Mouse (Mus musculus): ENCODE measurements at regions not wholly inside any gene's neighbourhood (a gene's known extent, or its start where the extent isn't known, plus 50 kb on each side); places are given as distances from the start of the nearest gene placed in this dataset.

DNA sequence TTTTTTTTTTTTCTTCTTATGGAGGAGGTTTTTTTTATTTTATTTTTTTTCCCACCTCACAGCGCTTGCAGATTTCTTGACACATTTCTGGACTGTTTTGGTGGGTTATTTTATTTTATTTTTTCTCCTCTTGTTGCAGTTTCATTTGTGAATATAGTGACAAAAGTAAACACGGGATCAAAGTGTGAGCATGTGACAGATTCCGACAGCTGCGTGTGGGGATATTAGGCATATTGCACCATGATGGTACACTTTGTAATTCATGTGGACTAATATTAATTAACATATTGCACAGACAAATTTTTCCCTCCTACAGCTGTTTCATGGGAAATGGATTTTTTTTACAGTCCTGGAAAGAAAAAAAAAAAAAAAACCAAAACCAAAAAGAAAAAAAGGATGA is 483.2 kb upstream of the Tenm3 start:
- no peak for TF ChIP-seq GATA4 (IDR thresholded peaks at IDR 0.05; ENCODE audit: insufficient replicate concordance, low read length)

DNA sequence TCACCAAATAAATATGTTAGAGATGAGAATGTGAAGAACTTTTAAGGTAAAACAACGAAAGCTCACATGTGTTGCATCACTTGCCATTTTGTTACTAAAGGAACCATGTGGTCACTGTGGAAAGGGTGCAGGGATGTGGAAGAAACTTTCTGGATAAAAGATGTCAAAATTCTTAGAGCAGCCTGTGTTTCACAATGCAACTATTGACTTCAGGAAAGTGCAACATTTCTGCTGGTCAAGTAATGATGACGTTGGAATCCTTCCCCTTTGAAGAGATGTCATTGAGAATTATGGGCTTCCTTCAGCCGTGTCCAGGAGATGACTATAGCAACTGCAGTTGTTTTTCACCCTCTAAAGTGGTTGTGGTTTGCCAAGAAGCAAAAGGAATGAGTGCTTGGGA is 477.7 kb upstream of the Tenm3 start:
- no peak for TF ChIP-seq GATA4 (IDR thresholded peaks at IDR 0.05; ENCODE audit: insufficient replicate concordance, low read length)

DNA sequence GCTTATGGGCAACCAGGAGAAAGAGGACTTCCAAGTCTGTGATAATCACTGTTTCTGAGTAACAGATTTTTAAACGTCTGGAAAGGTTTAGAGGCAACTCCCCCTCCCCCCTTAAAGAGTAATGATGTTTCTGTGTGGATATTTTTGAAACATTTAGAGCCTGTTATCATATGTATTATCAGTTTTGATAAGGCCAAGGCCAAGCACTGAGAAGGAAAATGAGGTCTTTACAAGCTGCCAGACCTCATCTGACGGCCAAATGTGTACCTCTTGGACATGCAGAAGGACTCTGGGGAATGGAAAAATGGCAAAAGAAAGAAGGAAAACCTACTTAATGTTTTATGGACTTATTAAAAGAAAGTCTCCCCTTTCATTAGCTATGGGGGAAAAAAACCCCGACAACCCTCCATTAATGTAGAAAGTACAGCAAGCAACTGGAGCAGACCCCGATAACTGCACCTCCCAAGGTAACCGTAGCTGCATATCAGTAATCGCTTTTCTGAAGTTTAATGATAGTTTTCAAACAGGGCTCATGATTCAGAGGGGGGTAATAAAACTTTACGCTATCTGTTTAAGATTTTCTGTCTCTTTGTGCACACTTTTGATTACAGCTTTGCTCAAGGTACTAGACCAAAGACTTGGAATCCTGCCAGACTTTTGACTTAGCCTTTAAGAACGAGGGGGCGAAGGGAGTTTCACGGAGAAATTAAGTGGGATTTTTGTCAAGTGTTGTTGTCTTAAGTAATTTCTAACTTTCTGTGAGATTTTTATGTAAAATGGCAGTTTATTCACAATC is 469.9 kb upstream of the Tenm3 start:
- no peak for TF ChIP-seq GATA4 (IDR thresholded peaks at IDR 0.05; ENCODE audit: insufficient replicate concordance, low read length)

DNA sequence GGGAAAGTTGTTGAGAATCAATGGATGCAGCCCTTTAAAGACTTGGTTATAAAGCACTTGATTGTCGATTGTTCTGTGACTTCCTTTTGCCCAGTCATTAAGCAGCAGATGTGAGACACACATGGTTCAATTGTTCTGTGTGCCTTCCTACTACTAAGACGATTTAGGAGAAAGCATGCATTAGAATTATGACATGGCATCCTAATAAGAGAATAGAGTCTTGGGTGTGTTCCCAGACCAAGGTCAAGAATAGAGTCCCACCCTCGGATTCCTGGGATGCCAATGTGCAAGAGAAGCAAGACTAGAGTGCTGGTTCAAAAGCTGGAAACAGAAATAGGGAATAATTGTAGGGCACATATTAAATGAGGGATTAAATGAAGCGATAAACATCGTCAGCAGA is 469.1 kb upstream of the Tenm3 start:
- no peak for TF ChIP-seq GATA4 (IDR thresholded peaks at IDR 0.05; ENCODE audit: insufficient replicate concordance, low read length)

DNA sequence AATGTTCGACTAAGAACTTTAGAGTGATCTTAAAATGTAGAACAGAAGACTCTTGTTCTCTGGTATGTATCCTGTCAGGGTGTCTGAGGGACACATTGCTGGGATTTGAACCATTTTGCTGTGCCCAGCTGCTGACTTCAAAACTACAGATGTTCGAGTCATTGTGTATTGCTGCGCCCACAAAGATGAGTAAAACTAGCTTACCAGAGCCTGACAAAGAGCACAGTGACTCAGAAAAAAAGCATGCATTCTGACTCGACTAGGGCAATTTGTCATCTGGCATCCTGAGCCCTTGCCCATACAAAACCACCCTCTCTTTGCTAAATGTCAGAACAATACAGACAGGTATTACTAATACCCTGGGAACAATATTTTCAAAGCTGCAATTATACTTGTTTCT is 438.6 kb upstream of the Tenm3 start:
- no peak for TF ChIP-seq GATA4 (IDR thresholded peaks at IDR 0.05; ENCODE audit: insufficient replicate concordance, low read length)

DNA sequence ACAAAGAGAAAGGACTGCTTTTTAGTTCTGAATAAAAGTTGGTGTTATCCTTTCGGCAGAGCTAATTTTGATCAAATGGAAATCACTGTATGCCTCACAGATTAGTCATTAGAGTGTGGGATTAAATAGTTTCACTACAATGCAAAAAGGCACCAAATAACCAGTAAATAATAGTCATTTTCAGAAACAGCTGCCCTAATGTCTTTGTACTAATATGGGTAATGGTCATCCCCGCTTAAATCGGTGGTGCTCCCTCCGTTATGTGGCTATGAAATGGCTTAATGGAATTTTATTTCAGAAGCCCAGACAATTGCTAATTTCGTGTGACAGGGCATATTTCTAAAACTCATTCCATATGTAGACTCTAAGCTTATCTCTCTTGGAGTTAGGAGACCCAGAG is 437.5 kb upstream of the Tenm3 start:
- no peak for TF ChIP-seq GATA4 (IDR thresholded peaks at IDR 0.05; ENCODE audit: insufficient replicate concordance, low read length)

DNA sequence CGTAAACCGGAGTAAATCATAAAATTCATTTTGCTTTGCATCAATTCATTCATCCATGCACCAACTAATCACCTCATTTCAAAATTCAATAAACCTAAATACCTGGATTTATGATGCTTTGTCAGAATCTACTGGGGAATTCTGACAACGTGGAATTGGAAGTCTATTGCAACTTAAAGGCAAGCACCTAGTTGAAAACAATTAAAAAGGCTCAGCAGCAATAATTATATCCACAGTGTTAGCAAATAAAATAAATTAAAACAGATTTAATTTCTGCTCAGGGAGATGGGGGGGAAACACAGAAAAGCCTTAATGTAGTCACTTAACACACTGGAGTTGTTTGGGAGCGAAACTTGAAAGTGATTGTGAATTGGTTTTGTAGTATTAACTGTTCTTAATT is 430.3 kb upstream of the Tenm3 start:
- no peak for TF ChIP-seq GATA4 (IDR thresholded peaks at IDR 0.05; ENCODE audit: insufficient replicate concordance, low read length)

DNA sequence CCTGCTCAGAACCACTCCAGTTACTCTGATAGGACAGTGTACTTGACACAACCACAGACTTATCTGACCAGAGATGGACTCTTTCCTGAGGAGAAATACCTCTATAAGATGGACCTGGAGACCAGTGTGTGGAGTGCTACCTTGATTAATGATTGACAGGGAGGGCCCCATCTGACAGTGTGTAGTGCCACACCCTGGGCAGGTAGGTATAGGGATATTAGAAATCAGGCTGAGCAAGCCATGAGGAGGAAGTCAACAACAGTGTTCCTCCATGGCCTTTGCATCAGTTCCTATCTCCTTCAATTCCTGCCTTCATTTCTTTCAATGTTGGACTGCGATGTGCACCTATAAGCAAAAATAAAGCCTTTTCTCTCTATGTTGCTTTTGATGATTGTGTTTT is 429.4 kb upstream of the Tenm3 start:
- TF ChIP-seq GATA4 (IDR thresholded peaks at IDR 0.05; ENCODE audit: insufficient replicate concordance, low read length): no peak

DNA sequence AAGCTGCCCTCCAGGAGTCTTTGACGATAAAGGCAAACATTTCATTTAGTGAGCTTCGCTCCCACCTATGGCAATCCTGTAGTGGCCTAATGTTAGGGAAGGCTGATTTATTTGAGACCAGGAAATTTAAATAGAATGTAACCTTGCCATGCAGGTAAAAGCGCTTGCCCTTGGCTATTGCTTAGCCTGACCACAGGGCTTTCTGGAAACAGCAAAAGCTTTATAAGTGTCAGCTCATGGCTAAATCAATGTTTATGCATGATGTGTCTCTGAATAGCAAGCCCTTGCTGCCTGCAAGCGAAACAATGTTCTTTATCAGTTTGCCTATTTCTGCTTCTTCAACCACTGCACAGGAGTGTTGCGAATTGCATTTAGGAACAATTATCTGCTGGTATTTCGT is 419.7 kb upstream of the Tenm3 start:
- no peak for TF ChIP-seq GATA4 (IDR thresholded peaks at IDR 0.05; ENCODE audit: insufficient replicate concordance, low read length)

DNA sequence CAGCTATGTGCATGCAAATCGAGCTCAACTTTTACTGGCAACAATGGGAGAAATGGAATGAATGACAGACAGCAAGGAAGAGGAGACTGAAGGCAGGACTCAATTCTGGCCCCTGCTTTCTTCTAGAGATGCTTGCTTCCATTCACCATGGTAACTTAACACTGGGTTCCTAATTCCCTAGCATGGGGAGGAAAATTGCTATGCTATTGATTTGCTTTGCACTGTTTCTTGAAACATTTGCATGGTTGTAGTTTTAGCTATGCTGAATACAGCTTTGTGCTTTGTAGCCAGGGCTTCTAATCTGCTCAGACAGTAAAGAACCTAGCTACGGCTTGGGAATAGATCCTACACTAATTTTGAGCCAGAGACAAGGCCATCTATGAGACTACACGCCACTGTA is 419.0 kb upstream of the Tenm3 start:
- TF ChIP-seq GATA4 (IDR thresholded peaks at IDR 0.05; ENCODE audit: insufficient replicate concordance, low read length): no peak

DNA sequence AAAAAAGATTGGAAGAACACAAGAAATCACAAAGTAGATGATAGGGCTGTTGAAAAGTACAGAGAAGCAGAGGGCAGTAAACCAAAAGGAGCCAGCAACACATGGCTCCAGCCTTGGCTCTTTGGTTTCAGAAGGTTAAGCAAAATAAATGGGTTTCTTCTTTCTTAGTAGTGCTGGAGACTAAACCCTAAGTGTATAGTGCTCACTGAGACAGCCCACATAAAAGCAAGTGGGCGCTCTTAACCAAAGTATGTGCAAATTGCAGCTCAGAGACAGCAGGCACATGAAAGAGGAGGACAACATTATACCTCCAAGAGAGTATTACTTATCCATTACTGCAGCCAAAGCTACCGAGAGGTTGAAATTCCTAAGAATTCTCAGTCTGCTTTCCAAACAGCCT is 412.2 kb upstream of the Tenm3 start:
- no peak for TF ChIP-seq GATA4 (IDR thresholded peaks at IDR 0.05; ENCODE audit: insufficient replicate concordance, low read length)

DNA sequence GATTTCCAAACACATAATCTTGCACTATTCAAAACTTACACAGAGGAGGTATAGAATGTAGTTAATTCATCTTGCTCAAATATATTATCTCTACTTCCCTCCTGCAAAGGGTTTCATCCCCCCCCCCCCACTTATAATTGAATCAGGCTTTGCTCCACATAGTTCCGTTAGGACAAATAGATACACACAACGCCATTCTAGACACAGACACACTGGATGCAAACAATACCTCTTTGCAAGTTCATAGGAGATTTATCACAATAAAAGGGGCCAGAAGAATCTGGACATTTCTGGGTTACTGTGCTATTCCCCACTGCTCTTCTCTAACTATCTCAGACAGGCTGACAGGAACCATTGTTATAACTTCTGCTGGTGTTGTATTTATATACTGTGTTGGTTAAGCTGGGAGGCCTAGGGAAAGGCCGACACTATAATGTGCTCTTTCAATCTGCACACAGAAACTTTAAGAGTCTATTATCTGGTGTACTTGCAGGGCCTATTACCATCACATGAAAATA is 410.6 kb upstream of the Tenm3 start:
- no peak for TF ChIP-seq GATA4 (IDR thresholded peaks at IDR 0.05; ENCODE audit: insufficient replicate concordance, low read length)

DNA sequence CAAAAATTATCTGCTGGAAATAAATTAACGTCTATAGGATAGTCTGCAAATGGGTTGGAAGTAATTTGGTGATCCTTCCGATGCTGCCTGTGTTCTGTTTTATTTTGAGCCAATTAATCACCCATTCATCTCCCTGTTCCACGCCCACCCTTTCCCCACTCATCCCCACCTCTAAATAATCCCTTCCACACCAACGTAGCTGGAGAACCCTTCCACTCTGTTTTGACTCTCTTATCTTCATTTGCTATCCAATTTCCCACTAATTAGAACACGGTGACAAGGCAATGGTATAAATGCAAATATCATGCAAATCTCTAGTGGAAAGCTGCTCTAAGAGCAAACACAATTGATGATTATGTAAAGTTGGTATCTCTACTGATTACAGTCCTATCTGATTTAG is 399.3 kb upstream of the Tenm3 start:
- TF ChIP-seq GATA4 (IDR thresholded peaks at IDR 0.05; ENCODE audit: insufficient replicate concordance, low read length): no peak

DNA sequence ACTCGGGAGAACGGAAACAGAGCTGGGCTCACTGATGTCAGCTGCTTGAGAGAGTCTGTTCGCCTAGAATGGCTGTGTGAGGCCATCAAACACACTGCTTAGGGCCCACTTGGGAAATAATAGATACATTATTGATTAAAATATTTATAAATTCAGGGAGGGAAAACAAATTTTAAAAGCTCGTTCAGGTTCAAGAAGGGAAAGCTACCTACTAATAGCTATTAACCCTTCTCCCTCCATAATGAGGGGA is 393.0 kb upstream of the Tenm3 start:
- no peak for TF ChIP-seq GATA4 (IDR thresholded peaks at IDR 0.05; ENCODE audit: insufficient replicate concordance, low read length)

DNA sequence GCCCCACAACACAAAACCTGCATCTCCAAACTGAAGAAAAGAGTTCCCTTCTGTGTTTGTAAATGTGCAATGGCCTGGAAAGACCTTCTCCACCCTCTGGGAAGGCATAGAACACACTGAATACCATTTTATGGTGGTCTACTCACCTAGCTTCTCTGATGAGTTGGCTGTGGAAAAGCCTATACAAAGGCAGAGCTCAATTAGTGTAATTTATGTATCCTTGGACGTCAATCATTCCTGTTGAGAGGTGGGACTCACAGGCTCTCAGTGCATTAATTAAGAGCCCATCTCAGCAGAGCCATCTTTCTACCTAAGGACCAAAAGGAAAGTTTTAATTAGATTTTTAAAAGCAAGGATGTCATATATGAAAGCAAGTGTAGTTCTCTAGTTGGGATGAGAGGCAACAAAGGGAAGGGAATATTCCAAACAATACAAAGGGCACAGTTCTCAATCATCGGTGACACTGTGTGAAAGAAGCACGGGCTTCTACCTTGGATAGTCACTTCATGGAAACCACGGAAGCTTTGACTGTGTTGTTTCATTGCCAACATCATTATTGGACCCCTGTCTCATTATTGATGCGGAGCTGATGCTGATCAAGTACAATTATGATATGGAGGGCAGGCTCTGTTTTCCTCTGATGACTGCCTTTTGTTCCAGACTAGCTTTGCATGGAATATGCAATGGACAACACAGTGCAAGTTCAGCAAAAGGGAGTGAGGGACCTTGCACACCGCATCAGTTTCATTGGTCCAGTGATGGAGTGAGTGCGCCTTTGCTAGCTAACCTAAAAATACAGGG is 392.5 kb upstream of the Tenm3 start:
- no peak for TF ChIP-seq GATA4 (IDR thresholded peaks at IDR 0.05; ENCODE audit: insufficient replicate concordance, low read length)

DNA sequence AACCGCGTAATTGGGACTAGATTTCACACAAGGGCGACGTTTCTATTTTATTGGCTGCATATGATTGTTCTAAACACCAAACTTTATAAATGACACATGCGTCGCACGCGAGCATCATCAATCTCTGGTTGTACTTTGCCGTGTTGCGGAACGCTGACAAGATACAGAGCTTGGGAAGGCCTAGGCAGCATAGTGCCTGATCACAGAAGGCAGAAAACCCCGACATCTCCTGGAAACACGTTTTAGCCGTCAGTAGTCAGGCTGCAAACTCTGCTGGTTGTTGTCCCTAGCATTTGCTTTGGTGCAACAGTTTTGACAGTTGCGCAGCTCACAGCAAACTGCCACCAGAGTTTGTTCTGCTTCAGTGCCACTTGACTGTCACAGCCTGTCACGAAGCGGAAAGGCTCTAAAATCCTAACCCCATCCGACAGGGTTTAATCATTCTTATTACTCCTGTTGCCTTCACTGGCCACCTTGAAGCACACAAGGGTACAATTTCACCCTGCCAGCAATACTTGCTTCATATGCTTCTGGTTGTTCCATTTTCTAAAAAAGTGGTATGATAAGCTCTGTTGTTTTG is 380.2 kb upstream of the Tenm3 start:
- no peak for TF ChIP-seq GATA4 (IDR thresholded peaks at IDR 0.05; ENCODE audit: insufficient replicate concordance, low read length)

Data from liver, adult (tissue).